Mouse (Mus musculus): ENCODE results near the gene Gm37240.

GRCm38 (mm10) chr3:84645156-84646006 is 1241.9 kb downstream of the Gm37240 start:
- TF ChIP-seq CTCF (IDR thresholded peaks at IDR 0.05; ENCODE audit: insufficient read depth, low read depth, low read length) (no peak), POLR2A (IDR thresholded peaks at IDR 0.05; ENCODE audit: insufficient read depth, low read depth, low read length) (no peak)

Measured in olfactory bulb, adult 2 months (tissue).